Mouse (Mus musculus) liver, postnatal 0 days (tissue): ENCODE measurements at regions not wholly inside any gene's neighbourhood (a gene's known extent, or its start where the extent isn't known, plus 50 kb on each side); places are given as distances from the start of the nearest gene placed in this dataset.

Source experiments
- CTCF ChIP-seq: sonication (generic); IDR thresholded peaks from 2 replicates; pipeline ENCODE4 v1.5.1; 2016; ENCODE audit warnings: antibody characterized with exemption, low read depth
- EP300 ChIP-seq: IDR thresholded peaks from 2 replicates; pipeline ENCODE4 v1.6.1; 2016; ENCODE audit warnings: antibody characterized with exemption, low read depth, mild to moderate bottlenecking

- no peak for TF ChIP-seq CTCF
- no peak for TF ChIP-seq EP300
Measured at GRCm38 (mm10) chr9:43524947-43525565, 214.4 kb downstream of the Trim29 start.
